ENCODE assay signal across 7 mouse cellular contexts in genomic region chr7:25627431-25628322, GRCm38 (mm10). TPM values are rescaled to one million over a fixed set of nuclear protein-coding genes. Genes with fewer than 3 reads are reported as not detected.
DNase-seq lines count a peak whose midpoint lies in the region; ATAC-seq and TF ChIP-seq lines count a peak whose summit lies in the region.

No protein-coding gene starts in this region.

- H3K9me3 ChIP-seq in heart, embryonic 11.5 days (replicated peaks; ENCODE audit: control insufficient read depth, low read length) = no peaks in the 10 kb centered on the region
- H3K9me3 ChIP-seq in kidney, embryonic 15.5 days (replicated peaks) = no peaks in the 10 kb centered on the region

- H3K4me2 ChIP-seq in heart, embryonic 11.5 days = peak overlapping the region; percentile 71
- peak overlapping the region; percentile 81 for H3K4me2 ChIP-seq in kidney, embryonic 15.5 days

- H3K36me3 ChIP-seq in heart, embryonic 11.5 days (ENCODE audit: control insufficient read depth, insufficient read depth, low read length) = peaks cover 2% of the 10 kb centered on the region; the same call in 1 of the 2 replicates
- peaks cover 65% of the 10 kb centered on the region for H3K36me3 ChIP-seq in kidney, embryonic 15.5 days
- H3K36me3 ChIP-seq in small intestine, adult 2 months (ENCODE audit: control insufficient read depth, insufficient read depth, low read length) = peaks cover 28% of the 10 kb centered on the region

- H3K4me1 ChIP-seq in heart, embryonic 11.5 days (ENCODE audit: control insufficient read depth, insufficient read depth, low read length) = peaks cover 35% of the 10 kb centered on the region
- H3K4me1 ChIP-seq in kidney, embryonic 15.5 days = peaks cover 33% of the 10 kb centered on the region
- peaks cover 12% of the 10 kb centered on the region for H3K4me1 ChIP-seq in small intestine, adult 2 months (ENCODE audit: control insufficient read depth, insufficient read depth, insufficient read length, low read length)

- peak; percentile 87 for DNase-seq in adrenal gland, postnatal 14 days
- DNase-seq in embryo, embryonic 11.5 days (ENCODE audit: low read depth, low spot score) = peak; percentile 23
- peak; percentile 66 for DNase-seq in lung, postnatal 25 days (ENCODE audit: low spot score)
- no peak for DNase-seq in right cerebral cortex, postnatal 14 days

- H3K27me3 ChIP-seq in heart, embryonic 11.5 days (ENCODE audit: control insufficient read depth, insufficient read depth, low read length) = 0 out of 2 replicates have a peak, but pooled peaks cover 2% of the 10 kb centered on the region
- H3K27me3 ChIP-seq in kidney, embryonic 15.5 days = no peaks in the 10 kb centered on the region
- no peaks in the 10 kb centered on the region for H3K27me3 ChIP-seq in small intestine, adult 2 months (ENCODE audit: control insufficient read depth, insufficient read depth, low read length)

- no peak for TF ChIP-seq CTCF in small intestine, adult 2 months (IDR thresholded peaks at IDR 0.05; ENCODE audit: extremely low read depth, insufficient read length, insufficient replicate concordance, low read depth, low read length)

- peak overlapping the region; percentile 39 for H3K4me3 ChIP-seq in heart, embryonic 11.5 days (ENCODE audit: low read depth, low read length)
- peak overlapping the region; percentile 51 for H3K4me3 ChIP-seq in kidney, embryonic 15.5 days (replicated peaks)
- peak overlapping the region; percentile 73 for H3K4me3 ChIP-seq in small intestine, adult 2 months (ENCODE audit: low read depth, low read length)

- peak overlapping the region; percentile 25 for H3K9ac ChIP-seq in heart, embryonic 11.5 days (ENCODE audit: low read depth, low read length)
- H3K9ac ChIP-seq in kidney, embryonic 15.5 days = peak overlapping the region; percentile 56

- peak overlapping the region; percentile 67 for H3K27ac ChIP-seq in heart, embryonic 11.5 days (ENCODE audit: low read depth, low read length)
- H3K27ac ChIP-seq in kidney, embryonic 15.5 days = peak overlapping the region; percentile 86
- H3K27ac ChIP-seq in small intestine, adult 2 months (ENCODE audit: insufficient read depth, low read depth, low read length) = peak overlapping the region; percentile 14; the same call in 1 of the 2 replicates

- ATAC-seq in heart, embryonic 11.5 days (replicated peaks; ENCODE audit: insufficient number of reproducible peaks, low FRiP score, low TSS enrichment) = peak; percentile 66
- peak; percentile 90 for ATAC-seq in kidney, embryonic 15.5 days (replicated peaks; ENCODE audit: low FRiP score)

- no peak for TF ChIP-seq POLR2A in small intestine, adult 2 months (IDR thresholded peaks at IDR 0.05; ENCODE audit: low read depth, low read length)

- 13% methylated on average over 37 of the region's 38 CpGs for WGBS in heart, embryonic 11.5 days (ENCODE audit: insufficient replicate concordance)
- 13% methylated on average over 38 of the region's 38 CpGs for WGBS in kidney, embryonic 15.5 days
- 17% methylated on average over 38 of the region's 38 CpGs for WGBS in small intestine, adult 2 months

RNA-seq across cellular contexts. Expression of gene B3gnt8, which starts 1.2 kb away (rescaled TPM):
- 3.6 and 6.2 TPM in 2 replicates for total RNA-seq in adrenal gland, postnatal 14 days (2021)
- polyA plus RNA-seq in heart, embryonic 11.5 days (2014; fragmentation: Nextera tagmentation; extraction: Ambion mirVana) = 2.5 and 4.0 TPM in 2 replicates
- 10.4 and 13.6 TPM in 2 replicates for polyA plus RNA-seq in kidney, embryonic 15.5 days (2015; fragmentation: Nextera tagmentation; extraction: Ambion mirVana)
- polyA plus RNA-seq in small intestine, adult 2 months (2012; rRNA removed) = 4.7 and 8.2 TPM in 2 replicates

RNA-seq across cellular contexts. Expression of gene Dmac2, which starts 8.5 kb away (rescaled TPM):
- total RNA-seq in adrenal gland, postnatal 14 days (2021) = 37.4 and 43.7 TPM in 2 replicates
- 52.3 and 60.3 TPM in 2 replicates for polyA plus RNA-seq in heart, embryonic 11.5 days (2014; fragmentation: Nextera tagmentation; extraction: Ambion mirVana)
- polyA plus RNA-seq in kidney, embryonic 15.5 days (2015; fragmentation: Nextera tagmentation; extraction: Ambion mirVana) = 50.0 and 56.1 TPM in 2 replicates
- polyA plus RNA-seq in small intestine, adult 2 months (2012; rRNA removed) = 47.3 and 74.8 TPM in 2 replicates

RNA-seq across cellular contexts. Expression of gene Erich4, which starts 12.0 kb away (rescaled TPM):
- not detected in 2 replicates for total RNA-seq in adrenal gland, postnatal 14 days (2021)
- polyA plus RNA-seq in heart, embryonic 11.5 days (2014; fragmentation: Nextera tagmentation; extraction: Ambion mirVana) = not detected in 2 replicates
- polyA plus RNA-seq in kidney, embryonic 15.5 days (2015; fragmentation: Nextera tagmentation; extraction: Ambion mirVana) = 3.1 and 3.5 TPM in 2 replicates
- polyA plus RNA-seq in small intestine, adult 2 months (2012; rRNA removed) = 12.6 and 36.8 TPM in 2 replicates

RNA-seq across cellular contexts. Expression of gene Bckdha, which starts 31.1 kb away (rescaled TPM):
- total RNA-seq in adrenal gland, postnatal 14 days (2021) = 255 and 258 TPM in 2 replicates
- polyA plus RNA-seq in heart, embryonic 11.5 days (2014; fragmentation: Nextera tagmentation; extraction: Ambion mirVana) = 41.4 and 45.7 TPM in 2 replicates
- polyA plus RNA-seq in kidney, embryonic 15.5 days (2015; fragmentation: Nextera tagmentation; extraction: Ambion mirVana) = 65.2 and 70.1 TPM in 2 replicates
- polyA plus RNA-seq in small intestine, adult 2 months (2012; rRNA removed) = 75.8 and 98.5 TPM in 2 replicates

RNA-seq across cellular contexts. Expression of gene Exosc5, which starts 31.3 kb away (rescaled TPM):
- 43.3 and 53.2 TPM in 2 replicates for total RNA-seq in adrenal gland, postnatal 14 days (2021)
- polyA plus RNA-seq in heart, embryonic 11.5 days (2014; fragmentation: Nextera tagmentation; extraction: Ambion mirVana) = 40.4 and 44.8 TPM in 2 replicates
- polyA plus RNA-seq in kidney, embryonic 15.5 days (2015; fragmentation: Nextera tagmentation; extraction: Ambion mirVana) = 81.2 and 87.5 TPM in 2 replicates
- polyA plus RNA-seq in small intestine, adult 2 months (2012; rRNA removed) = 31.7 and 64.7 TPM in 2 replicates

Comparison
In these comparisons a context has a peak if more than half of its experiments do, and no peak if none do; other contexts are left out.
1. H3K27ac ChIP-seq: peak in every context shown above with its lines; median percentile 86 in kidney, embryonic 15.5 days; 67 in heart, embryonic 11.5 days; 14 in small intestine, adult 2 months.